Mouse (Mus musculus): ENCODE results near the gene Ccdc113. TPM values are rescaled to one million over a fixed set of nuclear protein-coding genes. Genes with fewer than 3 reads are reported as not detected.

The Ccdc113 gene
- not detected for polyA plus RNA-seq (2017; shearing (Covaris generic))

DNA sequence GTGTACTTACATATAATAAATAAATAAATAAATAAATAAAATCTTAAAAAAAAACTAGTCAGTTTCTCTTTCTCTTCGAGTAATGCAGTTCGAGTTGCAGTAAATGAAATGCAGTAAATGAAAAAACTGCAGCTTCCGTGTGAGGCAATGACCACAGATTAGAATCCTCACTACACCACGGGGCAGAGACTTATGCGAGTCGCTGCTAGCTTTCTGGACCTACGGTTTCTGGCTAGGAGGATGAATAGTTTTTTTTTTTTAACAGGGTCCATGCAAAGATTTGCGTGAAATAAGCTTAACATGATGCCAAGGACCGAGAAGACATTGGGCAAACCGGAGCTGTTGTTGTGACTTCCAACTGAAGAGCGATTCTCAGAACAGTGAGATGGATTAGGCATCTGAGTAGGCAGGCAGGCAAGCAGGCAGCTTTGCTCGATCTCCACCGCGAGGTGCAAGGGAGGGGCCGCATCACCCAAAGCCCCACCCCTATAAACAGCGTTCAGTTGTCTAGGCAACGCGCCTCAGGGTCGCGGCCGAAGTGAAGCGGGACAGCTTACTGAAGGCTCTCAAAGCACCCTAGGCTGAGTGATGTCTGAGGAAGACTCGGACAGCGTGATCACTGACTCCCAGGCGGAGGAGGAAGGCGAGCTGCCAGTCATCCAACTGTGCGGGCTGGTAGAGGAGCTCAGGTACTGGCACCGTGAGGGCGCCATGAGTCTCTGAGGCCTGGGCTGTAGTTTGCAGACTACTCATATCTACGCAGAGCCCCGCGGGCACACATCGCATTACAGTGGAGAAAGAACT, at the start of gene Ccdc113:
Ccdc113 (plus strand) TSS at position 502 of the 804 bp plus-strand sequence.

DNA sequence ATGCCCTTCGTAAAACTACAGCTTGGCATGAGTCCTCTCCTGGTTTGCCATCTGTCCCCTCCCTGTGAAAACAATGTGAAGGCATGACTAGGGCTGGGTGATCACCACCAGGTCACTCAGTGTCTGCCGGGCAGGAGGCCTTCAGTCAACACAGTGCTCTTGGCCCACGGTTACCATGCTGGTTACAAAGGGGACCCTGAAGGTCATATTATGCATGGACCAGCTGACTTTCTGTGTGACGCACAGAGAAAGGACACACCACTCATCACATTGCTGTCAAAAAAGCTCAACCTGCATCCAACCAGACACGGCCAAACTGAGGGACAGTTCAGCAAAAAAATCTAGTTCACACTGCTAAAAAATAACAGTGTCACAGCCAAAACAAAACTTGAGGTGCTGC, 43.9 kb upstream of the Ccdc113 start, which contains the start of gene Csnk2a2:
Csnk2a2 (minus strand) TSS at position 34 of the 400 bp plus-strand sequence.

DNA sequence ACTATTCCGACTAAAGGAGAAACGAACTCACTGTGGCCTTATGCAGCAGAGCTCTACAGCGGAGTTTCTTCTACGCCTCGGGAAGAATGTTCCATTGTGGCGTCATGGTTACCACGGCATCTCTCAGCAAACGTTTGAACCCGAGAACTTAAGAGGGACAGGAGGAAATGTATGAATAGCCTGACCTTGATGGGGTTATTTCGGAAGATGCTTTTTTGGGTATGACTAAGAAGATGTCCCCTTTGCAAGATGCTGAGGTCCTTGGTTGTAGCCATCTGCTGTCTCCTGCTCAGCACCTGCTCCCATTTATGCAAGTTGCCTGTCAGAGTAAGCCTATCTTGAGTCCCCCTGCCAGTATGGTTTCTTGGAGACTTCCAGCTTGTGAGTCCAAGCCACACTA, 42.4 kb downstream of the Ccdc113 start, which contains the start of gene Prss54:
Prss54 (minus strand) TSS at position 101 of the 400 bp plus-strand sequence.

Other genes with a start within 250 kb of the Ccdc113 start
- gene Cngb1, start 227.5 kb upstream of the Ccdc113 start, polyA plus RNA-seq (2017; shearing (Covaris generic)), result 0.13 TPM
- not detected for gene Tepp, start 223.5 kb upstream of the Ccdc113 start, polyA plus RNA-seq (2017; shearing (Covaris generic))
- 5.9 TPM for gene Zfp319, start 202.1 kb upstream of the Ccdc113 start, polyA plus RNA-seq (2017; shearing (Covaris generic))
- gene Usb1, start 201.8 kb upstream of the Ccdc113 start, polyA plus RNA-seq (2017; shearing (Covaris generic)), result 52.2 TPM
- 0.27 TPM for gene Mmp15, start 181.8 kb upstream of the Ccdc113 start, polyA plus RNA-seq (2017; shearing (Covaris generic))
- gene Cfap20, start 99.2 kb upstream of the Ccdc113 start, polyA plus RNA-seq (2017; shearing (Covaris generic)), result 36.4 TPM
- gene Csnk2a2, start 44.0 kb upstream of the Ccdc113 start, polyA plus RNA-seq (2017; shearing (Covaris generic)), result 40.8 TPM
- not detected for gene Prss54, start 42.3 kb downstream of the Ccdc113 start, polyA plus RNA-seq (2017; shearing (Covaris generic))
- 5.0 TPM for gene Gins3, start 99.4 kb downstream of the Ccdc113 start, polyA plus RNA-seq (2017; shearing (Covaris generic))
- 0.18 TPM for gene Ndrg4, start 142.9 kb downstream of the Ccdc113 start, polyA plus RNA-seq (2017; shearing (Covaris generic))
- gene Setd6, start 181.8 kb downstream of the Ccdc113 start, polyA plus RNA-seq (2017; shearing (Covaris generic)), result 64.1 TPM